Mouse (Mus musculus): ENCODE data around the gene Duox1.
"Not testable (repeated sequence)": the region's sequence is repeated elsewhere in the genome, so short reads cannot be mapped to it uniquely, and the experiment has no call there.

Duox1 gene

GRCm38 (mm10) chr2:122374666-122375331, 59.3 kb downstream of the Duox1 start:
- no peak for DNase-seq (ENCODE audit: low spot score)

- DNase-seq (ENCODE audit: low spot score): peak; percentile 95
Observed at GRCm38 (mm10) chr2:122375391-122375991, 60.0 kb downstream of the Duox1 start.

- peak; percentile 66 for DNase-seq (ENCODE audit: low spot score)
Observed at GRCm38 (mm10) chr2:122376041-122376561, 60.6 kb downstream of the Duox1 start.

GRCm38 (mm10) chr2:122377215-122377674, 61.8 kb downstream of the Duox1 start:
- DNase-seq (ENCODE audit: low spot score): peak; percentile 99

- peak; percentile 74 for DNase-seq (ENCODE audit: low spot score)
Observed at GRCm38 (mm10) chr2:122377751-122378246, 62.3 kb downstream of the Duox1 start.

- peak; percentile 43 for DNase-seq (ENCODE audit: low spot score)
Observed at GRCm38 (mm10) chr2:122378421-122379291, 63.2 kb downstream of the Duox1 start.

- DNase-seq (ENCODE audit: low spot score): peak; percentile 38
Observed at GRCm38 (mm10) chr2:122379292-122379650, 63.8 kb downstream of the Duox1 start.

GRCm38 (mm10) chr2:122380768-122381311, 65.4 kb downstream of the Duox1 start:
- peak; percentile 68 for DNase-seq (ENCODE audit: low spot score)

- peak; percentile 42 for DNase-seq (ENCODE audit: low spot score)
Observed at GRCm38 (mm10) chr2:122381329-122382103, 66.0 kb downstream of the Duox1 start.

GRCm38 (mm10) chr2:122382121-122382520, 66.6 kb downstream of the Duox1 start:
- peak; percentile 26 for DNase-seq (ENCODE audit: low spot score)

GRCm38 (mm10) chr2:122385095-122385494, 69.6 kb downstream of the Duox1 start:
- no peak for DNase-seq (ENCODE audit: low spot score)

- DNase-seq (ENCODE audit: low spot score): not testable (repeated sequence)
Observed at GRCm38 (mm10) chr2:122387135-122387534, 71.7 kb downstream of the Duox1 start.

- DNase-seq (ENCODE audit: low spot score): no peak
Observed at GRCm38 (mm10) chr2:122396150-122396549, 80.7 kb downstream of the Duox1 start.

Data from testis, postnatal 10 days (tissue).